10 mouse cellular contexts compared by ENCODE assay signal in the genomic region with DNA sequence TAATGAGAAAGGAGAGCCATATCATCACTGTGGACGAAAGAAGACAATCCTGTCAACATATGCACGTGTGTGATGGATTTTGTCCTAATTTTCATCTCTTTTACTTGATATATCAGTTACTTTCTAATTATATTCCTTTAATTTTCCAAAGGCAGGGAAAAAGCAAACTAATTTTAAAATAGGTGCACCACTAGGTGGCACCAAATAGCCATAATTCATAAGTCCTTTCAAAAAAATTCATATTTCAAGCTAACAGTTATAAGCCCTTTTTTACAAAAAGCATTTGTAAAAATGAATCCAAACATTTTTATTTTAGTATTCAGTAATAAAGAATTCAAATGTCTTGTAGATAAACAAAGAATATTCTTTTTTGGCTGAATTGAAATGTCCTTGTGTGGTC.
DNase-seq lines count a peak whose midpoint lies in the region; ATAC-seq and TF ChIP-seq lines count a peak whose summit lies in the region.
"Had no signal": no experiment of that assay in that cellular context is flagged by ENCODE, and none has a peak within 500 bp of the region (broad histone marks: within the 10 kb centered on the region; RNA-seq: fewer than 3 reads in every experiment).

No protein-coding gene starts in this region.

- no peaks in the 10 kb centered on the region for H3K4me1 ChIP-seq in intestine, postnatal 0 days (replicated peaks; ENCODE audit: control insufficient read depth, insufficient read depth, low read length)
- no peaks in the 10 kb centered on the region for H3K4me1 ChIP-seq in intestine, embryonic 16.5 days (ENCODE audit: control insufficient read depth, insufficient read depth, low read length)
- H3K4me1 ChIP-seq in heart, embryonic 12.5 days (replicated peaks) = no peaks in the 10 kb centered on the region

- no peak overlapping the region for H3K27ac ChIP-seq in intestine, postnatal 0 days (ENCODE audit: low read depth, low read length)
- no peak overlapping the region for H3K27ac ChIP-seq in intestine, embryonic 16.5 days (ENCODE audit: low read length)
- H3K27ac ChIP-seq in heart, embryonic 12.5 days (ENCODE audit: poor library complexity, severe bottlenecking) = no peak overlapping the region

- no peak for ATAC-seq in intestine, postnatal 0 days
- no peak for ATAC-seq in intestine, embryonic 16.5 days
- ATAC-seq in erythroid progenitor cell, adult 5-6 weeks (replicated peaks; ENCODE audit: low FRiP score, poor library complexity, severe bottlenecking) = no peak
- ATAC-seq in heart, embryonic 12.5 days (ENCODE audit: insufficient number of reproducible peaks, low FRiP score) = no peak

- H3K27me3 ChIP-seq in intestine, postnatal 0 days (replicated peaks; ENCODE audit: control insufficient read depth, insufficient read depth, low read length) = no peaks in the 10 kb centered on the region
- no peaks in the 10 kb centered on the region for H3K27me3 ChIP-seq in intestine, embryonic 16.5 days (replicated peaks; ENCODE audit: control insufficient read depth, insufficient read depth, low read length)
- no peaks in the 10 kb centered on the region for H3K27me3 ChIP-seq in heart, embryonic 12.5 days (replicated peaks)

- no peak overlapping the region for H3K4me2 ChIP-seq in intestine, postnatal 0 days (replicated peaks; ENCODE audit: low read depth)
- H3K4me2 ChIP-seq in intestine, embryonic 16.5 days (ENCODE audit: low read depth, low read length) = no peak overlapping the region
- no peak overlapping the region for H3K4me2 ChIP-seq in heart, embryonic 12.5 days

- peak; percentile 58 for TF ChIP-seq CTCF in intestine, postnatal 0 days (IDR thresholded peaks at IDR 0.05; ENCODE audit: low read depth)

- H3K9me3 ChIP-seq in intestine, postnatal 0 days (ENCODE audit: control insufficient read depth) = no peaks in the 10 kb centered on the region
- H3K9me3 ChIP-seq in intestine, embryonic 16.5 days (ENCODE audit: control insufficient read depth, low read length) = no peaks in the 10 kb centered on the region
- no peaks in the 10 kb centered on the region for H3K9me3 ChIP-seq in heart, embryonic 12.5 days (replicated peaks)

- DNase-seq in ovary, postnatal 14 days (ENCODE audit: low spot score) = peak; percentile 1
- no peak for DNase-seq in ovary, postnatal 36 days (ENCODE audit: low spot score)
- peak; percentile 7 for DNase-seq in c-Kit-positive CD71-negative TER-119-negative erythroid progenitor cells, embryonic 14.5 days (ENCODE audit: low read depth)
- DNase-seq in retina, postnatal 7 days (ENCODE audit: low read depth, low spot score) = peak; percentile 16
- DNase-seq: adrenal gland, postnatal 25 days; gastrocnemius, postnatal 14 days had no signal

- H3K9ac ChIP-seq in intestine, postnatal 0 days (ENCODE audit: low read depth, low read length) = no peak overlapping the region
- H3K9ac ChIP-seq in intestine, embryonic 16.5 days (ENCODE audit: low read depth, low read length) = no peak overlapping the region
- H3K9ac ChIP-seq in heart, embryonic 12.5 days = no peak overlapping the region

- no peak overlapping the region for H3K4me3 ChIP-seq in intestine, postnatal 0 days (ENCODE audit: low read depth, low read length)
- H3K4me3 ChIP-seq in intestine, embryonic 16.5 days (ENCODE audit: low read length) = no peak overlapping the region
- H3K4me3 ChIP-seq in heart, embryonic 12.5 days = no peak overlapping the region

- 0% methylated on average over 2 of the region's 2 CpGs for WGBS in intestine, postnatal 0 days
- WGBS in intestine, embryonic 16.5 days = 6% methylated on average over 2 of the region's 2 CpGs
- WGBS in heart, embryonic 12.5 days = 4% methylated on average over 2 of the region's 2 CpGs

- H3K36me3 ChIP-seq in intestine, postnatal 0 days (ENCODE audit: control insufficient read depth, insufficient read depth) = no peaks in the 10 kb centered on the region
- H3K36me3 ChIP-seq in intestine, embryonic 16.5 days (ENCODE audit: control insufficient read depth, insufficient read depth, low read length) = no peaks in the 10 kb centered on the region
- H3K36me3 ChIP-seq in heart, embryonic 12.5 days = no peaks in the 10 kb centered on the region
